Mouse (Mus musculus): ENCODE measurements at regions not wholly inside any gene's neighbourhood (a gene's known extent, or its start where the extent isn't known, plus 50 kb on each side); places are given as distances from the start of the nearest gene placed in this dataset.

GRCm38 (mm10) chr3:22023551-22023950, 52.9 kb upstream of the Tbl1xr1 start:
- TF ChIP-seq CTCF (IDR thresholded peaks at IDR 0.05; ENCODE audit: borderline replicate concordance, insufficient read depth, low read length) = no peak
- TF ChIP-seq POLR2A (IDR thresholded peaks at IDR 0.05; ENCODE audit: low read depth, low read length) = no peak

All from embryonic fibroblast, embryonic 13.5 days (primary cell).